ENCODE assay signal across 8 mouse cellular contexts in the genomic region with DNA sequence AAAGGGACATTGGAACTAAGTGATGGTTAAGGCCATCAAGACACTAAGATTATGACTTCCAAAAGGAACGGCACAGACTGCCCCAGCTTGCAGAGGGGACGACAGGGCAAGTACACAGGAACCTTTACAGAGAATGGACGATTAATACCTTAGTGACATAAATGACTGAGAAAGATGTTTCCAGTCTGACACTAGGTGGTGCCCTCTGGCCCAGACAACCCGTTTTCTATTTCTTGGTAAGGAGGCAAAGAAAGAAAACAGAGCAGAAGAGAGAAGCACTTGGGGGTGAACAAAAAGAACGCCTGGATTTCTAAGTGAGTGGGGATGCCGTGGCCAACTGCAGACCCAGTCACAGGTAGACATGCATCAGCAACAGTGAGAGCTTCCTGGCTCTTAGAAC. TPM values are rescaled to one million over a fixed set of nuclear protein-coding genes. Genes with fewer than 3 reads are reported as not detected.
A peak's percentile ranks its signal among the peaks of the same experiment; 100 is the strongest.
DNase-seq lines count a peak whose midpoint lies in the region; ATAC-seq lines count a peak whose summit lies in the region.

No protein-coding gene starts in this region.

- no peak overlapping the region for H3K9ac ChIP-seq in heart, embryonic 15.5 days

- peak overlapping the region; percentile 90; the same call in 1 of the 2 replicates for H3K4me3 ChIP-seq in heart, embryonic 15.5 days
- H3K4me3 ChIP-seq in megakaryocyte, embryonic 14.5 days (replicated peaks): peak overlapping the region; percentile 95

- H3K27me3 ChIP-seq in heart, embryonic 15.5 days: no peaks in the 10 kb centered on the region
- no peaks in the 10 kb centered on the region for H3K27me3 ChIP-seq in megakaryocyte, embryonic 14.5 days (replicated peaks)

- no peak for ATAC-seq in heart, embryonic 15.5 days (replicated peaks; ENCODE audit: insufficient number of reproducible peaks, insufficient read depth, low FRiP score, low read depth)
- ATAC-seq in monocyte, adult 5-6 weeks (replicated peaks; ENCODE audit: insufficient number of reproducible peaks, low FRiP score, low TSS enrichment, poor library complexity, severe bottlenecking): no peak

- H3K4me2 ChIP-seq in heart, embryonic 15.5 days: peak overlapping the region; percentile 80; the same call in 1 of the 2 replicates

- no peaks in the 10 kb centered on the region for H3K9me3 ChIP-seq in heart, embryonic 15.5 days (replicated peaks)
- H3K9me3 ChIP-seq in megakaryocyte, embryonic 14.5 days: no peaks in the 10 kb centered on the region

- no peak overlapping the region for H3K27ac ChIP-seq in heart, embryonic 15.5 days

- H3K36me3 ChIP-seq in heart, embryonic 15.5 days: no peaks in the 10 kb centered on the region
- H3K36me3 ChIP-seq in megakaryocyte, embryonic 14.5 days (replicated peaks; ENCODE audit: low read length): peaks cover 16% of the 10 kb centered on the region

- 20% methylated on average over 6 of the region's 6 CpGs for WGBS in heart, embryonic 15.5 days

- DNase-seq in 3134 (ENCODE audit: extremely low read depth, insufficient read length, low spot score) (peak; percentile 18), MN1 (ENCODE audit: low spot score) (peak; percentile 43)
- DNase-seq in embryo, embryonic 10 days (ENCODE audit: low spot score): peak; percentile 64
- DNase-seq in kidney, postnatal 25 days: peak; percentile 28 to 49
- DNase-seq in spleen, postnatal 14 days (ENCODE audit: low spot score in 2 of 2): peak; percentile 24 to 40

- H3K4me1 ChIP-seq in heart, embryonic 15.5 days (replicated peaks): peaks cover 30% of the 10 kb centered on the region
- peaks cover 70% of the 10 kb centered on the region for H3K4me1 ChIP-seq in megakaryocyte, embryonic 14.5 days

RNA-seq across cellular contexts. Expression of a gene that starts 2.2 kb away (rescaled TPM):
- 20.8 and 24.4 TPM in 2 replicates for polyA plus RNA-seq in heart, embryonic 15.5 days (2015; fragmentation: Nextera tagmentation; extraction: Ambion mirVana)
- polyA plus RNA-seq in megakaryocyte, embryonic 14.5 days (2012; ENCODE audit: insufficient read depth, low replicate concordance): 4.2 TPM in 1 of 2 replicates, not detected in the other
- 60.4 to 82.0 TPM (median 80.8 TPM) in 3 replicates for total RNA-seq in monocyte, adult 5-6 weeks (2017)
